Mouse (Mus musculus): ENCODE measurements around the gene Dvl1. TPM values are rescaled to one million over a fixed set of nuclear protein-coding genes. Genes with fewer than 3 reads are reported as not detected.

Gene Dvl1
- polyA plus RNA-seq (2012; rRNA removed) = 111 and 153 TPM in 2 replicates

- peak within 1 kb of the TSS; percentile 91 for H3K4me3 ChIP-seq (ENCODE audit: low read depth, low read length)
- H3K36me3 ChIP-seq (ENCODE audit: control insufficient read depth, insufficient read depth, low read length) = no peaks in the 10 kb centered on the region
- TF ChIP-seq POLR2A (IDR thresholded peaks at IDR 0.05; ENCODE audit: low read depth, low read length) = no peak
- 0 out of 2 replicates have a peak, but pooled peaks have one; percentile 28 for TF ChIP-seq CTCF (IDR thresholded peaks at IDR 0.05; ENCODE audit: extremely low read depth, insufficient read length, insufficient replicate concordance, low read depth, low read length)
- H3K27me3 ChIP-seq (ENCODE audit: control insufficient read depth, insufficient read depth, low read length) = no peaks in the 10 kb centered on the region
- peak within 1 kb of the TSS; percentile 64 for H3K27ac ChIP-seq (ENCODE audit: insufficient read depth, low read depth, low read length)
- 3% methylated on average over 55 of the region's 65 CpGs for WGBS
- H3K4me1 ChIP-seq (ENCODE audit: control insufficient read depth, insufficient read depth, insufficient read length, low read length) = peaks cover 25% of the 10 kb centered on the region
These were observed at the start of gene Dvl1 for GRCm38 (mm10) chr4:155846871-155847578. Gene Dvl1 (plus strand): TSS chr4:155847402.

GRCm38 (mm10) chr4:155802075-155802474 lies 45.1 kb upstream of the Dvl1 start:
- 91% methylated on average over 1 of the region's 1 CpGs for WGBS
- TF ChIP-seq POLR2A (IDR thresholded peaks at IDR 0.05; ENCODE audit: low read depth, low read length) = no peak
- no peak for TF ChIP-seq CTCF (IDR thresholded peaks at IDR 0.05; ENCODE audit: extremely low read depth, insufficient read length, insufficient replicate concordance, low read depth, low read length)
- Histone ChIP-seq H3K27ac (ENCODE audit: insufficient read depth, low read depth, low read length) (no peak overlapping the region), H3K4me1 (ENCODE audit: control insufficient read depth, insufficient read depth, insufficient read length, low read length) (peaks cover 3% of the 10 kb centered on the region; the same call in 1 of the 2 replicates), H3K36me3 (ENCODE audit: control insufficient read depth, insufficient read depth, low read length) (peaks cover 4% of the 10 kb centered on the region), H3K27me3 (ENCODE audit: control insufficient read depth, insufficient read depth, low read length) (no peaks in the 10 kb centered on the region), H3K4me3 (ENCODE audit: low read depth, low read length) (no peak overlapping the region)

- WGBS = 8% methylated on average over 12 of the region's 12 CpGs
- Histone ChIP-seq H3K27me3 (ENCODE audit: control insufficient read depth, insufficient read depth, low read length) (no peaks in the 10 kb centered on the region), H3K4me1 (ENCODE audit: control insufficient read depth, insufficient read depth, insufficient read length, low read length) (peaks cover 3% of the 10 kb centered on the region; the same call in 1 of the 2 replicates), H3K27ac (ENCODE audit: insufficient read depth, low read depth, low read length) (peak within 1 kb of the TSS; percentile 12; the same call in 1 of the 2 replicates), H3K4me3 (ENCODE audit: low read depth, low read length) (peak within 1 kb of the TSS; percentile 73), H3K36me3 (ENCODE audit: control insufficient read depth, insufficient read depth, low read length) (peaks cover 10% of the 10 kb centered on the region)
- TF ChIP-seq POLR2A (IDR thresholded peaks at IDR 0.05; ENCODE audit: low read depth, low read length) (no peak), CTCF (IDR thresholded peaks at IDR 0.05; ENCODE audit: extremely low read depth, insufficient read length, insufficient replicate concordance, low read depth, low read length) (no peak)
These were observed 44.4 kb upstream of the Dvl1 start, which contains the start of gene Mrpl20 for GRCm38 (mm10) chr4:155802741-155803339. Gene Mrpl20 (plus strand): TSS chr4:155802878.

DNA sequence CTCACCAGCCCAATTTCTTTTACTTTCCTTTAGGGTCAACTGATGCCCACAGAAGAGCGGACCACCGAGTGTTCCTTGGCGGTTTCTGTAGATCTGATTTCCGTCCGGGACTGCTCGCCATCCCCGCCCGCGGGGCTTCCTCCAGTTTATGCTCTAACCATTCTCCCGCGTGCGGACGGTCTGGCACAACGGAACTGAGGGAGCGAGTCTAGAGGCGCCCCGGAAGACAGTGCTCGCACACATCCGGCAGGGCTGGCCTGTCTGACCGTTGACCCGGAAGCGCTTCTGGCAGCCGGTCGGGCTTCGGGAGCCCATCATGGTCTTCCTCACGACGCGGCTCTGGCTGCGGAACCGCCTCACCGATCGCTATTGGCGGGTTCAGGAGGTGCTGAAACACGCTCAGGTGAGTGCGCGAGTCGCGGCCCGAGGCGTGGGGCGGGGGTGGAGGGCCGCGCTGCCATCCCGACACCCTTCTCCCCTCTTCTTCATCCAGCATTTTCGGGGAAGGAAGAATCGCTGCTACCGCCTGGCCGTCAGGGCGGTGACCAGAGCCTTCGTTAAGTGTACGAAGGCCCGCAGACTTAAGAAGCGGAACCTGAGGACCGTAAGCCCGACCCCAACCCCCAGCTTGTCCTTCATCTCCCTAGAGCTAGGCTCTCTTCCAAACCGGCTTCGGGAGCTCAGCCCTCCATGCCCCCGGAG lies 43.7 kb upstream of the Dvl1 start:
- under 1% methylated on average over 55 of the region's 58 CpGs for WGBS
- TF ChIP-seq CTCF (IDR thresholded peaks at IDR 0.05; ENCODE audit: extremely low read depth, insufficient read length, insufficient replicate concordance, low read depth, low read length) = 0 out of 2 replicates have a peak, but pooled peaks have one; percentile 8
- TF ChIP-seq POLR2A (IDR thresholded peaks at IDR 0.05; ENCODE audit: low read depth, low read length) = peak; percentile 68

GRCm38 (mm10) chr4:155807841-155808240 lies 39.4 kb upstream of the Dvl1 start:
- TF ChIP-seq CTCF (IDR thresholded peaks at IDR 0.05; ENCODE audit: extremely low read depth, insufficient read length, insufficient replicate concordance, low read depth, low read length) (no peak), POLR2A (IDR thresholded peaks at IDR 0.05; ENCODE audit: low read depth, low read length) (no peak)
- Histone ChIP-seq H3K36me3 (ENCODE audit: control insufficient read depth, insufficient read depth, low read length) (peaks cover 33% of the 10 kb centered on the region), H3K4me1 (ENCODE audit: control insufficient read depth, insufficient read depth, insufficient read length, low read length) (peaks cover under 1% of the 10 kb centered on the region; the same call in 1 of the 2 replicates), H3K4me3 (ENCODE audit: low read depth, low read length) (no peak overlapping the region), H3K27ac (ENCODE audit: insufficient read depth, low read depth, low read length) (no peak overlapping the region), H3K27me3 (ENCODE audit: control insufficient read depth, insufficient read depth, low read length) (no peaks in the 10 kb centered on the region)
- 85% methylated on average over 3 of the region's 3 CpGs for WGBS

More for the DNA sequence above, 43.7 kb upstream of the Dvl1 start:
- H3K27me3 ChIP-seq (ENCODE audit: control insufficient read depth, insufficient read depth, low read length) = no peaks in the 10 kb centered on the region
- peak overlapping the region; percentile 12; the same call in 1 of the 2 replicates for H3K27ac ChIP-seq (ENCODE audit: insufficient read depth, low read depth, low read length)
- peaks cover 3% of the 10 kb centered on the region; the same call in 1 of the 2 replicates for H3K4me1 ChIP-seq (ENCODE audit: control insufficient read depth, insufficient read depth, insufficient read length, low read length)
- peaks cover 16% of the 10 kb centered on the region for H3K36me3 ChIP-seq (ENCODE audit: control insufficient read depth, insufficient read depth, low read length)
- peak overlapping the region; percentile 73 for H3K4me3 ChIP-seq (ENCODE audit: low read depth, low read length)

- TF ChIP-seq POLR2A (IDR thresholded peaks at IDR 0.05; ENCODE audit: low read depth, low read length) = peak; percentile 71
- no peak for TF ChIP-seq CTCF (IDR thresholded peaks at IDR 0.05; ENCODE audit: extremely low read depth, insufficient read length, insufficient replicate concordance, low read depth, low read length)
- Histone ChIP-seq H3K27ac (ENCODE audit: insufficient read depth, low read depth, low read length) (peak within 1 kb of the TSS; percentile 96), H3K36me3 (ENCODE audit: control insufficient read depth, insufficient read depth, low read length) (peaks cover 52% of the 10 kb centered on the region), H3K27me3 (ENCODE audit: control insufficient read depth, insufficient read depth, low read length) (no peaks in the 10 kb centered on the region), H3K4me3 (ENCODE audit: low read depth, low read length) (peak within 1 kb of the TSS; percentile 95), H3K4me1 (ENCODE audit: control insufficient read depth, insufficient read depth, insufficient read length, low read length) (peaks cover 3% of the 10 kb centered on the region; the same call in 1 of the 2 replicates)
- under 1% methylated on average over 59 of the region's 60 CpGs for WGBS
These were observed 35.1 kb upstream of the Dvl1 start, which contains the start of gene Ccnl2 for GRCm38 (mm10) chr4:155811929-155812664. Gene Ccnl2 (plus strand): TSS chr4:155812489.

All from small intestine, adult 2 months (tissue).